Mouse (Mus musculus) gastrocnemius, postnatal 10 days (tissue): Measurements from ENCODE around the gene Plpp6. TPM values are rescaled to one million over a fixed set of nuclear protein-coding genes. Genes with fewer than 3 reads are reported as not detected.

Source experiments
- DNase-seq: peaks from one replicate; pipeline ENCODE4 v3.0.0; 2021; ENCODE audit warnings: mixed read lengths
- long read RNA-seq, 2 experiments: library from polyadenylated mRNA; stranded (forward); transcript quantifications; one replicate each; pipeline ENCODE4 v2.0.0; 2021
- total RNA-seq, 2 experiments: library from RNA; stranded (reverse); gene quantifications; 2 replicates each; pipeline ENCODE4 v1.2.3; 2021

Plpp6 gene
- 1 to 10 TPM; 3.4 to 3.5 TPM for total RNA-seq
- long read RNA-seq, experiment 1, transcript Plpp6-201 (1 exons, 2,859 nt) = major isoform, 7 of 7 reads
- long read RNA-seq, experiment 1, partial matches to known transcripts = 0 of 7 reads
- long read RNA-seq, experiment 1, other reads (novel, unspliced or antisense) = 0 of 7 reads
- long read RNA-seq, experiment 2, partial matches to known transcripts = 0 of 2 reads
- long read RNA-seq, experiment 2, other reads (novel, unspliced or antisense) = 0 of 2 reads

DNA sequence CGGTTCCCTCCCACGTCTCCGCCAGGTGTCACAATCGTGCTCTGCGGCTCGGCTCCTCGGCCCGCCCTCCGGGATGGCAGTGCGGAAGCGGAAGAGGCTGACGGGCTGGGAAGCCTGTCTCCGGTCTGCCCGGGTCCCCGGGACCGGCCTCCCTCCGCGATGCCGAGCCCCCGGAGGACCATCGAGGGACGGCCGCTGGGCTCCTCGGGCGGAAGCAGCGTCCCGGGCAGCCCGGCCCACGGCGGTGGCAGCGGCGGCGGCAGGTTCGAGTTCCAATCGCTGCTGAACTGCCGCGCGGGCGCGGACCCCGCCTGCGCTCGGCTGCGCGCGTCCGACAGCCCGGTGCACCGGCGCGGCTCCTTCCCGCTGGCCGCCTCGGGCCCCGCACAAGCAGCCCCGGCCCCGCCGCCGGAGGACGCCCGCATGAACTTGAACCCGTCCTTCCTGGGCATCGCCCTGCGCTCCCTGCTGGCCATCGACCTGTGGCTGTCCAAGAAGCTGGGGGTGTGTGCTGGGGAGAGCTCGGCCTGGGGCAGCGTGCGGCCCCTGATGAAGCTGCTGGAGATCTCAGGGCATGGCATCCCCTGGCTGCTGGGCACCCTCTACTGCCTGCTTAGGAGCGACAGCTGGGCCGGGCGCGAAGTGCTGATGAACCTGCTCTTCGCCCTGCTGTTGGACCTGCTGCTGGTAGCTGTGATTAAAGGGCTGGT is at the start of gene Plpp6:
Gene Plpp6, plus strand, starts transcription at position 112 of the 710 bp plus-strand sequence.
- DNase-seq = peak; percentile 69

DNA sequence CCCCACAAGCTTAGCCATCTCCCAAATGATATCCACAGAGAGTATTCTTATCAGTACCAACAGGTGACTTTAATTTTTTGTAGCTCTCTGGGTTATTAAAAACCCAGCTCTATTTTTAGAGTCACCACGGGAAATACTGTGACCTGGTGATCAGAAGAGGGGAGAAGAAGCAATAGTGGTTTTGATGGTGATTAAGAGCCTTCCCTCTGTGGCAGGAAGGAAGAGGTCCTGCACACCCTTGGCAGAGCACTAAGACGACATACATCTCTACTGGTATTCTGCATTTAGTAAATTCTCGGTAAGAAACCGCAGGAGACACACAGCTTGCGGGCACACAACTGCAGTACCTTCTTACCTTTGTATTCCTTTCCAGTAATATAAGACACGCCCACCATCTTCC is 49.2 kb upstream of the Plpp6 start:
- DNase-seq = no peak

DNA sequence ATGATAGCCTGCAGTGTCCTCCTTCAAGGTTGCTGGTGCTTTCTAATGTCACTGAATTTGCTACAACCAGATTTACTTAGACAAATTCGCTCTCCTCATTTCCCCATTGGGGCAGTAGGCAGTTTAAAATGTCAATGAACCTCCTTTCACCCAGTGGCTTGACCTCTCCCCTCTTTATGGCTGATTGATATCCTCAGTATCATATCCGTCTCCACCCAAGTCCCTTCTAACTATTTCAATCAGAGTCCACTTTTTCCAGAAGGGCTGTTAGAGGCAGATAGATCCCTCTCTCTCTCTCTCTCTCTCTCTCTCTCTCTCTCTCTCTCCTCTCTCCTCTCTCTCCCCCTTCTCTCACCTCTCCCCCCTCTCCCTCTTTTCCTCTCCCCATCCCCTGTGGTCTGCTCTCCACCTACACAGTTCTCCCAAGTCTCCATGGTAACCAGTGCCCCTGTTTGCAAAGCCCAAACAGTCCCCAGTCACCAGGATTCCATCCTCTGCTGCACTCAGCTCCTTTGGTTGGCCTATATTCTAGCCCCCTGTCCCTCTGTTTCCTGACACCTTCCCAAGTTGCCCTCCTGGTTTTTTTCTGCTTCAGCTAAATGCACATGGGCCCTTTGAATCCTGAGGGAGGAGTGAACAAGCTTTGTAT is 48.0 kb upstream of the Plpp6 start:
- DNase-seq = no peak

DNA sequence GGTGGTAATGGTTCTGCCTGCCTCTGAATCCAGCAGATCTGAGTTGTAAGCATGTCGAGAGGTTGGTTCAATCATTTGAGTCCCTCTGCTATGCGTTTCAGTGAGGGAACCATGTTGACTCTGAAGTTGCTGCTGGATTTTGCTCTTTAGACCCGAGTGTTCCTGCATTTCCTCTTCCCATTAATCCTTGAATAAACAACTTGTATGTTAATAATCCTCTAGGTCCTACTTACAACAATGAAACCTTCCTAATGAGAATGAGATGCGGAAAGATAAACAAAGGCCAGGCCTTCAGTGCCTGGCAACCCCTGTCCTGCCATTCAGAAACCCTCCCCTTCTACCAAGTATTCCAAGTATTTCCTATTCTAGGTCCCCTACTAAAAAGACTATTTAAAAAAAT is 47.3 kb upstream of the Plpp6 start:
- no peak for DNase-seq

DNA sequence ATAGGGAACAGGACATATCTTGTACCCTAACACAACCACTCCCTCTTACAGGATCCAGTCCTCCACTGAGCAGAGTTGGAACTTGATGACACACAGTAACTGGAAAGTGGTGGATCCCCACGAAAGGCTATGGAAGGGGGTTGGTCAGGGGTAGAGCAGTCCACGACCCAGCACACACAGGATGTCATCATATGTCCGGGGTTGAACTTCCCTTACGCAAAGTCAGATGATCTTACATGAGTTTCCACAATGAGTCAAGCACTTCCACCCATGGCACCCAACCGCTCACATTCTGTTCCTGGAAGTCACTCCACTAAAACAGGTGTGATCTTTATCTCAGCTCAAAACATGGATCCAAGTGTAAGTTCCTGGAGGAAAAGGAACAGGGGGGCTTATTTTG is 45.9 kb upstream of the Plpp6 start:
- no peak for DNase-seq

DNA sequence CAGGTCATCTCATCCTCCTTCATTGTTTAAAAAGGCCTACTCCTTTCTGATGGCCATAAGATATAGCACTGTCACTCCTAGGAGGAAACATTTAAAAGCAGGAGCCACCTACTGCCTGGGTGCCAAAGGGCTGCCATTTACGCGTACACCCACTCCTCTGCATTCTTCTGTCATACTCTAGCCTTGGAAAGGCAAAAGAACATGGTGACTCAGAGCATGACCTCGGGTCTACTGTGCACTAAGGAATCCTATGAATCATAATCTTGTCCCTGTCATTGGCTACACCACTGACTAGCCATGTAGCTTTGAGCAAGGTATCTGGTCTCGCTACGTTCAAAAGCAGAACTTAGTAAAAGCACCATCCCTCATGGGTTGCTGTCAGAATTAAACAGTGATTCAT is 37.4 kb upstream of the Plpp6 start:
- no peak for DNase-seq

DNA sequence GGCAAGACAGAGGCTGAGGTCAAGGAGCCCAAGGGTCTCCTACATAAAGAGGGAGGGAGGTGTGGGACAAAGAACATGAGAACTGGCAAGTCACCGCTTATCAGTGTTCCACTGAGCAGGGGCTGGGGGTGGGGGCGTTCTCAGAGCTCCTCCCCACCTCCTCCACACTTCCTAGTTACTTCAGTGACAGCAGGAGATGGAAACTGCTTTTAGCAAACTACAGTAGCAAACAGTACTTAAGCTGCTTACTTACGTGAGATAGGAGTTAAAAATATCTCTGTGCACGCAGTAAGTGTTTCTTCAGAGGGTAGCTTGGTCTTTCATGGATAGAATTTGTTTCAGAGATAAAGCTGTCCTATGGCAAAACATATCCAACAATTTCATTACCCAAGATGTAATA is 36.4 kb upstream of the Plpp6 start:
- DNase-seq = no peak

DNA sequence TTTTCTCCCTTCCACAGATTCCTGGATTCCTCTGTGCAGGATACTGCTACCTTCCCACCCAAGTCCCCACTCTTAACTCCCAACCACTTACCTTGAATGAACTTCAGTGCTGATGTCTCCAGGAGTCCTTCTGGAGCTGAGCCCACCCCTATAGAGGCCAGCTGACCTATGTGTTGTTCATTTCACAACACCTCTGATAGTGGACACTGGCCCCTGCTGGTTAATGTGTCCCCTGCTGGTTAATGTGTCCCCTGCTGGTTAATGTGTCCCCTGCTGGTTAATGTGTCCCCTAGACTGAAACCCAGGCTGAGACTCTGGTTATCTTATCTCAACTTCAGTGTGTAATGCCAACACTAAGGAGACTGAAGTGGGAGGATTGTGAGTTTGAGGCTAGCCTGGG is 34.7 kb upstream of the Plpp6 start:
- no peak for DNase-seq

DNA sequence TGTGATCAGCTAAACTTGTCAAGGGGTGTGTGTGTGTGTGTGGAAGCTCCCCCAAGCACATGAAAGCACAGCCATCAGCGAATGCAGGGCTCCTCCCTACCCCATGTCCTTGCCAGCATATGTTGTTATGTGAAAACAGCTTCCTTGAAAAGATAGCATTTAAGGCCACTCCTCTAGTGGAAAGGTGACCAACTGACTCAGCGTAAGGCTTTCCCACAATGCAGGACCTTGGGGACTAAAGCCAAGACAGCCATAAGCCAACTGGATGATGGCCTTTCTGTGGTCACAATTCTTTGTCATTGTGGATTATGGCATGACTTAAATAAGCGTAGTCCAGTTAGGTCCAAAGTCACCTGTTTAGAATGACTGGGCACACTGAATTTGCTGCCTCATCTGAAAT is 28.9 kb upstream of the Plpp6 start:
- no peak for DNase-seq

DNA sequence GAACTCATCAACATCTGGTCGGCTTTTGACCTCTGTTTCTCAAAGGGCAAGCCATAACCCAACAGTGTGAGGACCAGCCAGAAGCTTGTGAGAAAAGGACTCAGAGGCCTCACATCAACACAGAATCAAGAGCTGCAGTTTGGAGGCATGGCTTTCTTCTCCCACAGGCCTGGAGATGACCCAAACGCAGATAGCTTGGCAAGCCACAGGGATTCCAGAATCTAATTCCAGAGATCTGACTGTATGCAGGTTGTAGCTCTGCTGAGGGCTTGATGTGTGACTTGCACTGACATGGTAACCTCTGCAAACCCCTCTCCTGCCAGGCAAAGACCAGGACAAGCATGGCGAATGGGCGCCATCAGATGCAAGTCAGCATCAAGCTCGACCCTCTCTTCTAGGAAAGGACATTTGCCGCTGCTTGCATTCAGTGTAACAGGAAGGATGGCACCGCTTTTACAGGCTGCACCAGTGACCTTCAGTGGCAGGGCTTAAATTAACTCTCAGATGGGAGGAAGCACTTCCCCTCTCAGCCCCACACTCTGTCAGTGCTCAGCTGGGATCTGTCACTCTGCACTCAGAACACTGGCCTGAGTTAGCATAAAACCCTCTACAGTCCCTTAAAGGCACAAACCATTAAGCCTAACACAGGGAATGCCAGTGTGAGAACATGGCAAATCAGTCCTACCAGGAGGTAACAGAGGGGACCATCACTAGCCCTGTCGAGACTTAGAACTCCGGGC is 23.4 kb upstream of the Plpp6 start:
- no peak for DNase-seq

DNA sequence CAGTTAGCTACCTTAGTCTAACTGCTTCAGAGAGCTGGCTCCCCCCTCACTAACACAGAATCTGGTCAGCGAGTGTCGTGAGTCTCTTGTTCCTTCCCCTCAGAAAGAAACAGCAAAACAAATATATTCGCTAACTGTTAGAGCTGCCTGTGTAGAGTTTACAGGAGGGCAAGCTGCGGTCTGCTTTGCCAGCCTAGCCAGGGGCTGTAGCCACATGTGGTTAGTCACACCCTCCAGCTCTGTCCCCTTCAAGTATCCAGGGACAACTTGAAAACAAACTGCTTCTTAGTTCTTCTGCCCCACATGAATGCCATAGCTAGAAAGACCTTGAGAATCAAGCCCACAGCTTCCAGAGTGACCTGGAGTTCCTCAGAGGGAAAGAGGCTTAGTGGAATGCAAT is 22.5 kb upstream of the Plpp6 start:
- DNase-seq = no peak

DNA sequence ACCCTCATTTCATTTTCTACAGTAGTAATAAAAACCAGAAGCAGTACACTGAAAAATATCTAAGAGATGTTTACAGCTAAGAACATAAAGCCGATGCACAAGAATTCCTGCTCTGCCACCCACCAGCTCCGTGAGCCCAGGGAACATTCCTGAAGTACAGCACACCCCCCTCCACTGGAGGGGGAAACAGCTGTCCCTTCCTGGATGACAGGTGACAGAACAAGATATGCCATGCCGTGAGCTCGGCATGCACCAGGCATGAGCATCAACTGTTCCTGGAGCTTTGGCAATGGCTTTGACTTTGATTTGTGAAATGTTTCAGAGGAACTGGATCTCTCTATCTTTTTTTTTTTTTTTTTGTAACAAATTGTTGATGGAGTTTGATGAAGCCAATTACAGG is 17.0 kb upstream of the Plpp6 start:
- no peak for DNase-seq

DNA sequence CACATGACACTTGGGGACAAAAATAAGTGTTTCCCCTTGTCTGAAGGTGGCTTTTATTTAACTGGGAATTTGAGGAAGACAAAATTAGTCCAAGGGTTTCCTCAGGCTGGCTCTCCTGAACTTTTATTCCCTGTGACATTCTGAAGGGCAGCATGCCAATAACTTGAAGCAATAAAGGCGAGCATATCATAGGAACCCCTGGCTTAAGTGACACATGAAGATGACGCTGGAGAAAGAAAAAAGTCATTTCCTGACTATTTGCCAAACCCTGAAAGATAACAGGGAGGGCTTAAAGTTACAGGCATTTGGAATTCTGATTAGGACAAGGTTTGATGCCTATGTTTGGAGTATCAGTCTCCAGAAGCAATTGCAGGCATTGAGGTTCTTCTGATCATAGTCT is 16.4 kb upstream of the Plpp6 start:
- no peak for DNase-seq

DNA sequence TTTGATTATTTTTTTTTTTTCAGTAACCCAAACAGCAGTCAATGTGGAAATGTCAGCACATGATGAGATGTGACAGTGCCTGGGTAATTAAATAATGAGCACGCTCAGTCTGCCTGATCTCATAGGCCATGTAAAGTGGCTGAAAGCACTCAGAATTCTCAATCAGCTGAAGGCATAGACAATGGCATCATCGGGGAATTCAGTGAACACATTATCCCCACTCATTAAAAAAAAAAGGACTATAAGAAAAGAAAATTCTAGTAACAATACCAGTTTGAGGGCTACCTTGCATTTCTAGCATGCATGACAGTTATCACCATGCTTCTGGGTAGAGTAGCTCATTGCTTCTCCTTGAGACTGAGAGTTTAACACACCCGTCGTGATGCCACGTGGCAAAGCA is 12.5 kb upstream of the Plpp6 start:
- no peak for DNase-seq

DNA sequence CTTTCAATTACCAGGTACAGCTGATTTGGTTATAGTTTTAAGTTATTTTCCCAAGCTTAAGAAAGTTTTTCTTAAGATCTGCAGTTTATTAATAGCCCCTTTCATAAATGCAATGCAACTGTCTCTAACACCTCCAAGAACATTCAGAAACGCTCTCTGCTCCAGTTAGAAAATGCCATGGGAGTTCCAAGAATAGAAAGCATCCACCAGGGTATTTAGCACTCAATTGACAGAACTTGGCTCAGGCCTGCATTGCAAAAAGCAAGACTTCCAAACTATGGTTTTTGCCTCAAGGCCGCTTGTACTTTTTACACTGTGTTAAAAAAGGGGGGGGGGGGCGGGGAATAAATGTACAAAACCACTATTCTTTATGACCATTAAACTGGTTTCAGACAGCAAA is 640 bp upstream of the Plpp6 start:
- DNase-seq = no peak

DNA sequence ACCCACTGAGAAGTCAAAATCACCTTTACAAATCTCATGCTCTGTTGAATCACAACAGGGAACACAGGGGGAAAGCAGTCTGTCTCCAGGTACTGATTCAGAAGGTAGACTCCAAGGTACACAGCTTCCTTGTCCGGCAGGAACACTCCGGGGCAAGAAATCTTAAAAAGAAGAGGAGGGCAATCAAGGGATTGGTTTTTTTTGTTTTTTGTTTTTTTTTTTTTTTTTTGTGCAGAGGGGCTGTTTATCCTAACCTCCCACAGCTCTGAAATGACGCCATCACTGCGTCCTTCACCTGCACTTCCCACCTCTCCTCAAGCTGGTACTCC is 276 bp upstream of the Plpp6 start:
- DNase-seq = no peak

DNA sequence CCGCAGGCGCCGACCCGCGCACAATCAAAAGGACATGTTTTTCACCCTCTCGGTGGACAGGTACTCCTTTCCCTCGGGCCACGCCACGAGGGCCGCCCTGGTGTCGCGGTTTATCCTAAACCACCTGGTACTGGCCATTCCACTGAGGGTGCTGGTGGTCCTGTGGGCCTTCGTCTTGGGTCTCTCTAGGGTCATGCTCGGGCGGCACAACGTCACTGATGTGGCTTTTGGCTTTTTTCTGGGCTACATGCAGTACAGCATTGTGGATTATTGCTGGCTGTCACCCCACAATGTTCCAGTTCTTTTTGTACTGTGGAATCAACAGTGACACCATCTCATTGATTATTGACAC is 775 bp downstream of the Plpp6 start:
- DNase-seq = no peak

DNA sequence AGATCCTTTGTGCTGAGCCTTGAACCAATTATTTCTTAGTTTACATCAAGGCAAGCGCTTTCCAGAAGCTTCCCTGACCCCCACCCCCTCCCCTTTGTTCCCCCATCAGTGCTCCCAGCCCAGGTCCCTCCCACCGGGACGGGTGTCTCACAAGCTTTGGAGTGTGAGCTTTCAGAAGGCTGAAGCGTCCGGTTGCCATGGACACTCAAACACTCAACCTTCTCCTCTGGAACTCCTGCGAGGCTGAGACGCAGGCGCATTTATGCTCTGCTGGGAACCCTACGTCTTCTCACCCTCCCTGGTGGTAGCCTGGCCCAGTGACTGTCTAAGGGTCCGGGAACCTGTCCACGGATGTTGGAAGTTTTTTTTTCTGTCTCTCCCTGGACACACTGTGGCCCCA is 3.9 kb downstream of the Plpp6 start, which contains the start of gene 4430402I18Rik:
Gene 4430402I18Rik, minus strand, starts transcription at position 149 of the 400 bp plus-strand sequence.
- DNase-seq = no peak

DNA sequence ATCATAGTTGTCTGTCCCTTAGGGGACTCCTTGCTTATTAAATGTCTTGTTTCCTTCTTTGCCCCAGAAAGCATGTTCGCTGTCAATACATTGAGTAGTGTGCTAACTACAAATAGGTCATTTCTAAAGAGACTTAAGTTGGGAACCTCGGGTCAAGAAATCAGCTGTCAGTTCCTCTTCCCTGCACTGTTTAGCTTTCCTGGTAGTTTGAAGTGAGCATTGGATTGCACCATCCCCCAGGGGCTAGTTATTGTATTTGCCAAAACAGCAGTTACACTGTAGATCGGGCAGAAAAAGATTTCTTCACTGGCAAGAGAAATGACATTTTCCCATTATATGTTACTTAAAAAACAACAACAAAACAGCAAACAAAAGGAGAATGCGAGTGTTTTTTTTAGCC is 4.4 kb downstream of the Plpp6 start:
- no peak for DNase-seq

DNA sequence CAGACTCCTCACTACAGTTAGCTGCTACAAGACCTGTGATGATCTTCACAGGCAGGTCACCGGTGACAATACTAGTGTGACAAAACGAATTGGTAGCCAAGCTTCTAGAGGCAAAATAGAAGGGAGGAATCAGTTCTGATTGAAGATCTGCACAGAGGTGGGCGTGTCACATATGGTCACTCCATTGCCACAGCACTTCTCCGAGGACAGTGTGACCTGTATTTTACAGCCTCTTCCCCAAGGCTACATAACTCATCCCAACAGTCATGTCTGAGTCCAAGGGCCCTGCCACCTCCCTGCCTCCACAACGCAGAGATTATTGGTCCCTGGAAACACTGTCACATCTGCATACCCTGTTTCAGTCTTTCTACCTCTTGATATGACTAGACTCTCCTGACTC is 5.5 kb downstream of the Plpp6 start:
- DNase-seq = no peak

DNA sequence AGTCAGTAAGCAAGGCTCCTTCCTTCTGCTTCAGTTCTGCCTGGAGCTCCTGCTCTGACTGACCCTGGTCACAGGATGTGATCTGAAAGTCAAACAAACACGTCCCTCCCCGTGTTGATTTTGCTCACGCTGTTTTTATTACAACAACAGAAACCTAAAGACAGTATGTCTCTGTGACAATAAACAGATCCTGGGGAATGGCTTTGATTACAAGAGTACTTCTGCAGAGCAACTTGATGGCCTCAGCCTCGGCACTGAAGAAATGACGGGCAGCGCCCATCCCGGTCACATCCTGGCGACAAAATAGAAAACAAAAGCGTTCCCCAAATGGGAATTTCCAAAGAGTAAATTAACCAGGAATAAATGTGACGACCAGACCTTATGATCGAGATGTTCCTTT is 6.5 kb downstream of the Plpp6 start:
- DNase-seq = no peak

DNA sequence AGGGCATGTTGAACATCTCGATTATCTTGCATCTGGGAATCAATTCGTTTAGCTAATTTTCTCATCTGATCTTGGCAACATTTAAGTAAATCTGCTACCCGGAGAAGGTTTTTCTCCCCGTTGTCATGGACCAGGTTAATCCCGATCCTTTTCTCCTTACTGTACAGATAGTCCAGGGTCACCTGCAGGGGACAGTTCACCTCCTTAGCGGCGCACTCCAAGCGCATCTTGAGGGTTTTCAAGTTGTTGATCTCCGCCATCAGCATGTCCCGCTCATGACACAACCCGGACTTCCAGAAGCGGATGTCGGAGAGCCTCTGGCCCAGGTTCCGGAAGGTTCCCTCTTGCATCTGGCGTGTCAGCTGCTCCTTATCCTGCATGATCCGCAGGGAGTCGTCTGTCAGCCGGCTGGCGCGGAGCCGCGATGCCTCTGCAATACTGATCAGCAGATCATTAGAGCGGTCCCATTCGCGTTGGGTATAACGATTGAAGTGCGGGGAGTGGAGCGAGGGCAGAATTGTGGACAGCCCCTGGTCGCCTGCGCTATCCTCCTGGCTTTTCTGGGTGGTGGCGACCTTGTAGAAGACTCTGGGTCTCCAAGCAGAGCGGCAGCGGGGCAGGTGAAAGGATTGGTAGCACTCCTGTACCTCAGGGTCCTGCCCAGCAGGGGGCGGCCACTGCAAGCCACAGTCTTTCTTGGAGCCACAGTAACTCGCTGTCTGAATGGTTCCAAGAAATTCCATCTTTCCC is 11.3 kb downstream of the Plpp6 start:
- peak; percentile 75 for DNase-seq

DNA sequence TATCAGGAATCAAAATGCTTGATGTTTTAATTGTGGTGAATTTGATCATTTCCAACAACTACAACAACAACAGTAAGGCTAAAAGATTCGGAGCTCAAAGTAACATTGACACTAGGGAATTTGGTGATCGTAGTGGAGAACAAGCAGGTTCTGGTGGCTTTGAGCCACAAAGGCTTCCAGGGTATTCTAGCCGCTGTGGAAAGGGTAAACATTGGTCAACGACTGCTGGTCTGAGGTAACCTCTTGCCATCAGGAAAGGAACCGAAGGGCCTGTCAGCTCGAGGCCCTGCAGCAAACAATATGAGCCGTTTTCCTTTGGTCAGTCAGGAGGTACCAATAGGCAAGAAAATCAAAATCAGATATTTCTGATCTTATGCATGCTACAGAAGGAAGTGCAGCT is 18.9 kb downstream of the Plpp6 start:
- DNase-seq = no peak
